In genomic region chr13:3358996-3359750, GRCm38 (mm10) we compare ENCODE assay signal across 8 mouse cellular contexts.
DNase-seq lines count a peak whose midpoint lies in the region; ATAC-seq and TF ChIP-seq lines count a peak whose summit lies in the region.

No protein-coding gene starts in this region.

- intact Hi-C loops in gastrocnemius, adult 2 months (cut with DNase I), result no loop called here

- H3K27ac ChIP-seq in gastrocnemius, adult 2 months, result no peak overlapping the region
- H3K27ac ChIP-seq in heart, embryonic 13.5 days (replicated peaks), result no peak overlapping the region
- no peak overlapping the region for H3K27ac ChIP-seq in kidney, embryonic 16.5 days (ENCODE audit: low read length)
- no peak overlapping the region for H3K27ac ChIP-seq in midbrain, embryonic 12.5 days (replicated peaks)

- H3K27me3 ChIP-seq in heart, embryonic 13.5 days (replicated peaks), result peaks cover 50% of the 10 kb centered on the region
- peaks cover 33% of the 10 kb centered on the region for H3K27me3 ChIP-seq in kidney, embryonic 16.5 days (ENCODE audit: insufficient read depth, low read length)
- peaks cover 41% of the 10 kb centered on the region for H3K27me3 ChIP-seq in midbrain, embryonic 12.5 days

- H3K4me2 ChIP-seq in heart, embryonic 13.5 days, result peak overlapping the region; percentile 99
- H3K4me2 ChIP-seq in kidney, embryonic 16.5 days (replicated peaks; ENCODE audit: low read depth, low read length), result peak overlapping the region; percentile 94
- H3K4me2 ChIP-seq in midbrain, embryonic 12.5 days (replicated peaks), result peak overlapping the region; percentile 84

- WGBS in heart, embryonic 13.5 days, result under 1% methylated on average over 41 of the region's 41 CpGs
- under 1% methylated on average over 40 of the region's 41 CpGs for WGBS in kidney, embryonic 16.5 days
- under 1% methylated on average over 40 of the region's 41 CpGs for WGBS in midbrain, embryonic 12.5 days

- H3K36me3 ChIP-seq in heart, embryonic 13.5 days, result no peaks in the 10 kb centered on the region
- H3K36me3 ChIP-seq in kidney, embryonic 16.5 days (ENCODE audit: insufficient read depth, low read length), result no peaks in the 10 kb centered on the region
- H3K36me3 ChIP-seq in midbrain, embryonic 12.5 days, result no peaks in the 10 kb centered on the region

- H3K4me3 ChIP-seq in gastrocnemius, adult 2 months, result peak overlapping the region; percentile 73
- H3K4me3 ChIP-seq in heart, embryonic 13.5 days, result peak overlapping the region; percentile 68
- peak overlapping the region; percentile 58 for H3K4me3 ChIP-seq in kidney, embryonic 16.5 days (ENCODE audit: low read length)
- peak overlapping the region; percentile 49 for H3K4me3 ChIP-seq in midbrain, embryonic 12.5 days

- no peaks in the 10 kb centered on the region for H3K9me3 ChIP-seq in heart, embryonic 13.5 days
- no peaks in the 10 kb centered on the region for H3K9me3 ChIP-seq in kidney, embryonic 16.5 days (ENCODE audit: low read length)
- no peaks in the 10 kb centered on the region for H3K9me3 ChIP-seq in midbrain, embryonic 12.5 days

- peaks cover 26% of the 10 kb centered on the region for H3K4me1 ChIP-seq in heart, embryonic 13.5 days
- peaks cover 17% of the 10 kb centered on the region for H3K4me1 ChIP-seq in kidney, embryonic 16.5 days (ENCODE audit: insufficient read depth, low read length)
- peaks cover 23% of the 10 kb centered on the region for H3K4me1 ChIP-seq in midbrain, embryonic 12.5 days

- no peak for DNase-seq in gastrocnemius, adult 2 months
- no peak for DNase-seq in gastrocnemius, postnatal 10 days
- peak; percentile 58 to 75 for DNase-seq in cerebellum, postnatal 10 days
- DNase-seq in natural killer cell, adult 2 months (ENCODE audit: low spot score in 2 of 2), result no peak
- no peak for DNase-seq in layer of hippocampus, postnatal 14 days (ENCODE audit: low spot score in 2 of 2)

- ATAC-seq in heart, embryonic 13.5 days (ENCODE audit: extremely low read depth, insufficient number of reproducible peaks, low FRiP score, low TSS enrichment), result no peak
- ATAC-seq in kidney, embryonic 16.5 days (ENCODE audit: low FRiP score, low TSS enrichment), result peak; percentile 36; the same call in 1 of the 2 replicates
- peak; percentile 44 for ATAC-seq in midbrain, embryonic 12.5 days (ENCODE audit: low FRiP score, low read depth)

- no peak for TF ChIP-seq CTCF in gastrocnemius, adult 2 months (IDR thresholded peaks at IDR 0.05)

- H3K9ac ChIP-seq in heart, embryonic 13.5 days, result peak overlapping the region; percentile 76
- no peak overlapping the region; the same call in 1 of the 2 replicates for H3K9ac ChIP-seq in kidney, embryonic 16.5 days (replicated peaks; ENCODE audit: low read length)
- no peak overlapping the region for H3K9ac ChIP-seq in midbrain, embryonic 12.5 days (replicated peaks)

Comparison
In these comparisons a context has a peak if more than half of its experiments do, and no peak if none do; other contexts are left out.
1. DNase-seq: peak in cerebellum, postnatal 10 days (2 of 2); none in gastrocnemius, adult 2 months (single experiment), gastrocnemius, postnatal 10 days (single experiment), natural killer cell, adult 2 months (0 of 2) and layer of hippocampus, postnatal 14 days (0 of 2).
2. Peak in every context shown above with its lines, with median percentiles within 50 percentile points of each other: H3K4me3 ChIP-seq and H3K4me2 ChIP-seq.